Mouse (Mus musculus): ENCODE data around the gene Mpped2.

- TF ChIP-seq CTCF (conservative IDR thresholded peaks at IDR 0.05; ENCODE audit: low read length): no peak
- TF ChIP-seq NANOG (IDR thresholded peaks at IDR 0.05; ENCODE audit: borderline replicate concordance, low read length): no peak
These were observed 76.2 kb downstream of the Mpped2 start for GRCm38 (mm10) chr2:106769236-106769635.
